Mouse (Mus musculus) liver, embryonic 16.5 days (tissue): Measurements from ENCODE around the gene Wbp11. TPM values are rescaled to one million over a fixed set of nuclear protein-coding genes. Genes with fewer than 3 reads are reported as not detected.
"Not testable (repeated sequence)": the region's sequence is repeated elsewhere in the genome, so short reads cannot be mapped to it uniquely, and the experiment has no call there.

Source experiments
- ATAC-seq: fragments of 200-750 bp; cut with Nextera tagmentation; 2 replicates; pipeline ENCODE4 v1.8.0; 2017; ENCODE audit warnings: low read depth, mild to moderate bottlenecking, moderate number of reproducible peaks, moderate library complexity
- H3K27ac ChIP-seq: fragments of 300-500 bp; sonication (generic); 2 replicates; pipeline ENCODE4 v1.5.1; 2014; ENCODE audit warnings: mild to moderate bottlenecking, low read length
- H3K27me3 ChIP-seq: fragments of 300-500 bp; sonication (generic); 2 replicates; pipeline ENCODE4 v1.6.1; 2014; ENCODE audit warnings: low read depth, low read length, mixed read lengths; ENCODE audit not compliant: control insufficient read depth, insufficient read depth
- H3K36me3 ChIP-seq: fragments of 300-500 bp; sonication (generic); 2 replicates; pipeline ENCODE4 v1.6.1; 2014; ENCODE audit warnings: mild to moderate bottlenecking; ENCODE audit not compliant: control insufficient read depth, insufficient read depth
- H3K4me1 ChIP-seq: fragments of 300-500 bp; sonication (generic); 2 replicates; pipeline ENCODE4 v1.6.1; 2014; ENCODE audit warnings: low read depth, low read length, mixed read lengths; ENCODE audit not compliant: control insufficient read depth
- H3K4me2 ChIP-seq: fragments of 300-500 bp; sonication (generic); 2 replicates; pipeline ENCODE4 v1.6.1; 2014; ENCODE audit warnings: low read depth, low read length, mixed read lengths
- H3K4me3 ChIP-seq: fragments of 300-500 bp; sonication (generic); 2 replicates; pipeline ENCODE4 v1.5.1; 2014; ENCODE audit warnings: low read depth, mild to moderate bottlenecking, low read length
- H3K9ac ChIP-seq: fragments of 300-500 bp; sonication (generic); 2 replicates; pipeline ENCODE4 v1.6.1; 2014; ENCODE audit warnings: low read depth, low read length
- H3K9me3 ChIP-seq: fragments of 300-500 bp; sonication (generic); replicated peaks from 2 replicates; pipeline ENCODE4 v1.6.1; 2016; ENCODE audit warnings: low read length; ENCODE audit not compliant: control insufficient read depth
- WGBS: fragments of 180-500 bp; shearing (Covaris S2); extraction: QIAGEN DNeasy Blood & Tissue Kit; methylation state at CpG from one replicate; pipeline ENCODE4 v1.1.7; 2014; ENCODE audit not compliant: insufficient replicate concordance; 5-methylcytosine and 5-hydroxymethylcytosine counted together
- polyA plus RNA-seq: library from polyadenylated mRNA; unstranded; fragments of >200 nt; fragmentation: Nextera tagmentation; extraction: Ambion mirVana; gene quantifications from 2 replicates; pipeline ENCODE4 v1.2.1, GENCODE M21; 2015

Wbp11 gene
- polyA plus RNA-seq, 1 experiment from 2014 or later: 47.3 TPM

- no peaks in the 10 kb centered on the region for H3K9me3 ChIP-seq
- H3K36me3 ChIP-seq: no peaks in the 10 kb centered on the region
- peak within 1 kb of the TSS; percentile 77 for H3K4me3 ChIP-seq
- no peaks in the 10 kb centered on the region for H3K27me3 ChIP-seq
- ATAC-seq: peak; percentile 65
- peak within 1 kb of the TSS; percentile 86 for H3K4me2 ChIP-seq
- H3K9ac ChIP-seq: peak within 1 kb of the TSS; percentile 95
- peaks cover 41% of the 10 kb centered on the region for H3K4me1 ChIP-seq
- peak within 1 kb of the TSS; percentile 100 for H3K27ac ChIP-seq
- WGBS: under 1% methylated on average over 50 of the region's 50 CpGs
Measured at GRCm38 (mm10) chr6:136803739-136804633, 24.0 kb downstream of the Wbp11 start, which contains the start of gene Hist4h4. Gene Hist4h4 (minus strand): TSS chr6:136804415.

DNA sequence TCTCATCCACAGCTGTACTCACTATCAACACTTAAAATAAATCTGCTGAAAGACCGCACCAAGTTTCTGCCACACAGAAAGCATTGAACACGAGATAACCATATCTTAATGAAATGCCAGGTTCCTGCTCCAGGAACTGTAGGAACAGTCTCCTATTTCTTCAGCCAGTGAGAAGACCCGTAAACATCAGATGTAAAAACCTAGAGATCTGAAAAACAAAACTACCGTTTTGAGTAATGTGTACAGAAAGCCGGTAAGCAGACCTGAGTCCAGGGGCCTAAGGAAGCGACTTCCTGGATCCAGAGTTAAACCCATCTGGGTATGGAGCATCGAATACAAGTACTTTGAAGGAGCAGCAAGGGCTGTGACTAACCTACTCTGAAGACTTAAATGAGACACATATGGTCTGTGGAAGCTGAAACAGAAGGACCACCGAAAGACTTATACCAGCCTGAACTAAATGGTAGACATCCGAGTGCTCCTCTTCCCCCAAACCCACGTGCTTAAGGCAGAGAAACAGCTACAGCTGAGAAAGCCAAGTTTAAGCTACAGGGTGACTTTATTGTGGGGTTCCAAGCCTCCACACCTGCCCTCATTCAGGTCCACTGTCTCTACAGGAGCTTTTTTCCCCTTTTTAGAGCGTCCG is 24.8 kb downstream of the Wbp11 start:
- peak overlapping the region; percentile 100 for H3K27ac ChIP-seq
- no peaks in the 10 kb centered on the region for H3K36me3 ChIP-seq
- 4% methylated on average over 12 of the region's 12 CpGs for WGBS
- H3K9me3 ChIP-seq: no peaks in the 10 kb centered on the region
- H3K4me1 ChIP-seq: peaks cover 41% of the 10 kb centered on the region
- no peak for ATAC-seq
- H3K27me3 ChIP-seq: no peaks in the 10 kb centered on the region
- peak overlapping the region; percentile 77 for H3K4me3 ChIP-seq
- H3K9ac ChIP-seq: peak overlapping the region; percentile 95
- peak overlapping the region; percentile 86 for H3K4me2 ChIP-seq

- no peak overlapping the region for H3K4me2 ChIP-seq
- H3K9me3 ChIP-seq: no peaks in the 10 kb centered on the region
- H3K9ac ChIP-seq: no peak overlapping the region
- H3K4me3 ChIP-seq: no peak overlapping the region
- H3K4me1 ChIP-seq: peaks cover 37% of the 10 kb centered on the region
- H3K36me3 ChIP-seq: no peaks in the 10 kb centered on the region
- 60% methylated on average over 6 of the region's 6 CpGs for WGBS
- no peak for ATAC-seq
- H3K27me3 ChIP-seq: no peaks in the 10 kb centered on the region
- H3K27ac ChIP-seq: no peak overlapping the region
Measured at GRCm38 (mm10) chr6:136801274-136801673, 26.8 kb downstream of the Wbp11 start.

DNA sequence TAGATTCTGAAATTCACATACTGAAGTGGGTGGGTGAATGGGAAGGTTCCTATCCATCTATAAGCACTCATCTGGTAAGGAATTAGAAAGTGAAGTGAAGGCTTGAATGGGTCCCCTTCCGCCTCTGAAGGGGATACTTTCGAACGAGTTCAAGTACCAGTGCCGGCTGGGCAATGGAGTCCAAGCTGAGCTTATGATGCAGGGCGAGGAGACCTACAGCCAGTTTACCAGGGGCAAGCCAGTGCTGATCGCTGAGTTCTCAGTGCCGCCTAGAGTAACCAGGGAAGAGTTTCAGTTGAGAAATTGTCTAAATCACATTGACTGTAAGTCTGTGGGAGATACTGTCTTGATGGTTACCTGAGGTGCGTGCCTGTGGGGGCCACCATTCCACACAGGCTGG is 27.3 kb downstream of the Wbp11 start:
- no peaks in the 10 kb centered on the region for H3K27me3 ChIP-seq
- WGBS: 85% methylated on average over 8 of the region's 8 CpGs
- no peaks in the 10 kb centered on the region for H3K9me3 ChIP-seq
- no peak overlapping the region for H3K9ac ChIP-seq
- H3K4me2 ChIP-seq: no peak overlapping the region
- no peaks in the 10 kb centered on the region for H3K36me3 ChIP-seq
- no peak for ATAC-seq
- H3K4me3 ChIP-seq: no peak overlapping the region
- peaks cover 34% of the 10 kb centered on the region for H3K4me1 ChIP-seq
- no peak overlapping the region for H3K27ac ChIP-seq

DNA sequence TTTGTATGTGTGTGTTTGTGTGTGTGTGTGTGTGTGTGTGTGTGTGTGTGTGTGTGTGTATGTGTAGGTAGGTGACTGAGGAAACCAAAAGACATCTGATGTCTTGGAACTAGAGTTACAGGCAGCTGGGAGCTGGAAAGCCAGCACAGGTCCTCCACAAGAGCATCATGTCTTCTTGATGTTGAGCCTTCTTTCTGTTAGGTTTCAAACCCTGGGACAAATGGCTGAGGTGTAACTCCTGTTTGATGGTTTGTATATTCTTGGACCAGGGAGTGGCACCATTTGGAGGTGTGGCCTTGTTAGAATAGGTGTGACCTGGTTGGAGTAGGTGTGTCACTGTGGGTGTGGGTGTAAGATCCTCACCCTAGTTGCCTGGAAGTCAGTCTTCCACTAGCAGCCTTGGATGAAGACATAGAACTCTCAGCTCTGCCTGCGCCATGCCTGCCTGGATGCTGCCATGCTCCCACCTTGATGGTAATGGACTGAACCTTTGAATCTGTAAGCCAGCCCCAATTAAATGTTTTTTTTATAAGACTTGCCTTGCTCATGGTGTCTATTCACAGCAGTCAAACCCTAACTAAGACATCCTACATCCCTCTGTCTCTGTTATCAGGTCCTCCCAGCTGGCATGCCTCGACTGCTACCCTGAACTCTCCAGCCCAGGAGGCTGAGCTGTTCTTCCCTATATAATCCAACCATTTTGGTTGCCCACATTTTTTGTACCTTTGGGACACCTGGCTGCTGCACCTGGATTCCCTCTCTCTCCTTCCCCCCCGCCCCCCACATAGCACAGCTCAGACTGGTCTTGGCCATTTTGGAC is 29.9 kb downstream of the Wbp11 start:
- peak overlapping the region; percentile 71 for H3K9ac ChIP-seq

DNA sequence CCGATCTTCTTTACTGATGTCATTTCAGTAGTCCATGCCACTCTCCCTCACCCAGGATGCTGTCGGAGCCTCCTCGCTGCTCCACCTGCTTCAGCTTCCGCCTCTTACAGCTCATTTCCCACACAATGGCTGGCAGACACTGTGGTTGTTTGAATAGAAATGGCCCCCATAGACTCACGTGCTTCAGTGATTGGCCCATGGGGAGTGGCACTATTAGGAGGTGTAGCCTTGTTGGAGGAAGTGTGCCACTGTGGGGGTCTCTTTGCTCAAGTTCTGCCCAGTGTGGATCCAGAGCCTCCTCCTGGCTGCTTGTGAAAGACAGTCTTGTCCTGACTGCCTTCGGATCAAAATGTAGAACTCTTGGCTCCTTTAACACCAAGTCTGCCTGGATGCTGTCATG is 32.2 kb downstream of the Wbp11 start:
- Histone ChIP-seq H3K9me3 (no peaks in the 10 kb centered on the region), H3K27ac (no peak overlapping the region), H3K4me2 (no peak overlapping the region), H3K36me3 (no peaks in the 10 kb centered on the region), H3K27me3 (peaks cover 9% of the 10 kb centered on the region), H3K9ac (no peak overlapping the region), H3K4me1 (peaks cover 31% of the 10 kb centered on the region), H3K4me3 (no peak overlapping the region)
- 55% methylated on average over 6 of the region's 6 CpGs for WGBS
- ATAC-seq: no peak

More for the DNA sequence above, 29.9 kb downstream of the Wbp11 start:
- not testable (repeated sequence) for H3K36me3 ChIP-seq, H3K9me3 ChIP-seq, H3K27me3 ChIP-seq
- peak; percentile 96 for ATAC-seq
- peak overlapping the region; percentile 58 for H3K4me2 ChIP-seq
- peak overlapping the region; percentile 66 for H3K4me3 ChIP-seq
- peak overlapping the region; percentile 97 for H3K27ac ChIP-seq
- H3K4me1 ChIP-seq: peaks cover 41% of the 10 kb centered on the region
- 43% methylated on average over 3 of the region's 3 CpGs for WGBS

GRCm38 (mm10) chr6:136795110-136795509 is 32.9 kb downstream of the Wbp11 start:
- H3K9ac ChIP-seq: no peak overlapping the region
- no peak overlapping the region for H3K27ac ChIP-seq
- no peak for ATAC-seq
- no peak overlapping the region for H3K4me2 ChIP-seq
- H3K36me3 ChIP-seq: no peaks in the 10 kb centered on the region
- WGBS: 23% methylated on average over 1 of the region's 1 CpGs
- peaks cover 28% of the 10 kb centered on the region for H3K4me1 ChIP-seq
- no peak overlapping the region for H3K4me3 ChIP-seq
- no peaks in the 10 kb centered on the region for H3K9me3 ChIP-seq
- H3K27me3 ChIP-seq: peaks cover 9% of the 10 kb centered on the region

- no peaks in the 10 kb centered on the region for H3K36me3 ChIP-seq
- under 1% methylated on average over 24 of the region's 24 CpGs for WGBS
- no peaks in the 10 kb centered on the region for H3K9me3 ChIP-seq
- no peak for ATAC-seq
- H3K4me2 ChIP-seq: peak overlapping the region; percentile 68
- no peak overlapping the region for H3K27ac ChIP-seq
- H3K4me3 ChIP-seq: peak overlapping the region; percentile 53
- peaks cover 28% of the 10 kb centered on the region for H3K4me1 ChIP-seq
- H3K27me3 ChIP-seq: peaks cover 9% of the 10 kb centered on the region
- peak overlapping the region; percentile 58 for H3K9ac ChIP-seq
Measured at GRCm38 (mm10) chr6:136793831-136794525, 34.1 kb downstream of the Wbp11 start.
